Mouse (Mus musculus): ENCODE data around the gene Ilf3.

DNA sequence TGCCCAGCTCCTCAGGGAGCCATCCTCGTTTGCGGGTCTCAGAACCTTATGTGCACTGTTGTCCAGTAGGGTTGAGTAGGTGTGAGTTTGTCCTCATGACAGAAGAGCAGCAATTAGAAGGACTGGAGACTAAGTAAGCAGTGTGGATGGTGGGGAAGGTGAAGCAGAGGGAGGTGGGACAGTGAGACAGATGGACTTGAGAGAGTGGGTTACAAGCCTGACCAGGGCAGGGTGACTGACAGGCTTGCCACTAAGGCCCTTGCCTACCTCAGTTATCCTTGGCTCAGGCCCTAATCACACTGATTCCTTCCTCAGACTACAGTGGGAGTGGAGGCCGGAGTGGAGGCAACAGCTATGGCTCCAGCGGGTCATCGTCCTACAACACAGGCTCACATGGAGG, 36.1 kb downstream of the Ilf3 start:
- TF ChIP-seq MAX (IDR thresholded peaks at IDR 0.05; ENCODE audit: low read depth) (no peak), E2F4 (IDR thresholded peaks at IDR 0.05; ENCODE audit: insufficient read depth) (no peak), MYOD1 (IDR thresholded peaks at IDR 0.05; ENCODE audit: control insufficient read depth in 1 of 3, insufficient read length in 2 of 3, low read depth in 2 of 3) (no peak), POLR2A (IDR thresholded peaks at IDR 0.05; ENCODE audit: insufficient read length, low read depth) (no peak), SRF (IDR thresholded peaks at IDR 0.05; ENCODE audit: control insufficient read depth, insufficient read length, low read depth) (no peak), TCF12 (IDR thresholded peaks at IDR 0.05; ENCODE audit: insufficient read depth, poor library complexity, severe bottlenecking) (no peak)

All from myocyte (in vitro differentiated cells).